18 mouse cellular contexts compared by ENCODE assay signal in the genomic region with DNA sequence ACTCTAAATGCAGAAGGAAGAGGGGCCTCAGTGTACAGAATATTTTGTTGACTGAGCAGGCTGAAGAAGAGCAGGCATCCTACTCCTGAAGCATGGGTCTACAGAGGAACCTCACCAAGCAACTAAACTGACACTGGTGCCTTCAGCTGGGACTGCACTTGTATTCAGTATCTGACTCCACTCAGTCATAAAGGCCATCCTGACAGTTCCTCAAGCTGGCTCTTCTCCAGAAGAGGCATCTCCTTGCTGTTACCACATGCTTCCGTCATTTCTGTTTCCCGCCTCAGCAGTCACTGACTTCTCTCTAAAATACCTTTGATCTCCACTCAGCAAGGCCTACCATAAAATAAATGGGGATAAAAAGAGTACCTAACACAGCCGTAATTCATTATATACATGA. TPM values are rescaled to one million over a fixed set of nuclear protein-coding genes. Genes with fewer than 3 reads are reported as not detected.
DNase-seq lines count a peak whose midpoint lies in the region; ATAC-seq lines count a peak whose summit lies in the region.
"Had no signal": no experiment of that assay in that cellular context is flagged by ENCODE, and none has a peak within 500 bp of the region (broad histone marks: within the 10 kb centered on the region; RNA-seq: fewer than 3 reads in every experiment).

No protein-coding gene starts in this region.

- intact Hi-C loops in left cerebral cortex, postnatal 4 days (cut with DNase I): no loop called here
- intact Hi-C loops in left cerebral cortex, postnatal 36 days (cut with DNase I): no loop called here

- ATAC-seq in granulocyte monocyte progenitor cell, adult 5-6 weeks (replicated peaks; ENCODE audit: poor library complexity, severe bottlenecking): peak; percentile 66; the same call in 1 of the 2 replicates
- ATAC-seq in erythroid progenitor cell, adult 5-6 weeks (replicated peaks; ENCODE audit: low FRiP score, poor library complexity, severe bottlenecking): no peak
- ATAC-seq: forebrain, embryonic 13.5 days; inflammation-experienced regulatory T-cells, adult 6 months had no signal

- peak; percentile 41 for DNase-seq in left cerebral cortex, postnatal 4 days
- DNase-seq in left cerebral cortex, postnatal 36 days (ENCODE audit: low spot score in 2 of 2): no peak
- DNase-seq in brain, adult 2 months (ENCODE audit: low read depth, low spot score): peak; percentile 45
- DNase-seq in cerebellum, adult 11-12 months: peak; percentile 13
- DNase-seq in thymus, postnatal 4 days: no peak
- DNase-seq: adrenal gland, adult 2 months; embryo, embryonic 11 days; gastrocnemius, postnatal 25 days; heart, postnatal 10 days; kidney, adult 8-10 months; kidney, postnatal 36 days; liver, embryonic 13.5 days; lung, postnatal 14 days; retina, postnatal 1 day had no signal

RNA-seq across cellular contexts. Expression of gene Rev3l, which starts 44.1 kb away (rescaled TPM):
- 100 to 1,000 TPM; 117 to 121 TPM for total RNA-seq in left cerebral cortex, postnatal 4 days (2021)
- total RNA-seq in left cerebral cortex, postnatal 36 days (2021): 10 to 100 TPM; 22.1 to 29.6 TPM
- 39.8 and 47.6 TPM in 2 replicates for total RNA-seq in granulocyte monocyte progenitor cell, adult 5-6 weeks (2014; fragmentation: Nextera tagmentation)
- 23.5 and 37.2 TPM in 2 replicates for total RNA-seq in granulocyte monocyte progenitor cell, adult 5-6 weeks (2017)
- 52.6 and 77.5 TPM in 2 replicates for total RNA-seq in erythroid progenitor cell, adult 5-6 weeks (2015; ENCODE audit: low replicate concordance)
- 49.8 and 56.7 TPM in 2 replicates for total RNA-seq in erythroid progenitor cell, adult 5-6 weeks (2017; ENCODE audit: low replicate concordance)

Comparison
In these comparisons a context has a peak if more than half of its experiments do, and no peak if none do; other contexts are left out.
1. DNase-seq: peak in left cerebral cortex, postnatal 4 days (single experiment), brain, adult 2 months (single experiment) and cerebellum, adult 11-12 months (single experiment); none in left cerebral cortex, postnatal 36 days (0 of 2) and thymus, postnatal 4 days (single experiment).